Mouse (Mus musculus): ENCODE measurements around the gene Tor1aip1.

Tor1aip1 gene

GRCm38 (mm10) chr1:156028340-156028975 lies 7.8 kb downstream of the Tor1aip1 start:
- DNase-seq, result no peak

GRCm38 (mm10) chr1:156027849-156028248 lies 8.4 kb downstream of the Tor1aip1 start:
- no peak for DNase-seq

DNA sequence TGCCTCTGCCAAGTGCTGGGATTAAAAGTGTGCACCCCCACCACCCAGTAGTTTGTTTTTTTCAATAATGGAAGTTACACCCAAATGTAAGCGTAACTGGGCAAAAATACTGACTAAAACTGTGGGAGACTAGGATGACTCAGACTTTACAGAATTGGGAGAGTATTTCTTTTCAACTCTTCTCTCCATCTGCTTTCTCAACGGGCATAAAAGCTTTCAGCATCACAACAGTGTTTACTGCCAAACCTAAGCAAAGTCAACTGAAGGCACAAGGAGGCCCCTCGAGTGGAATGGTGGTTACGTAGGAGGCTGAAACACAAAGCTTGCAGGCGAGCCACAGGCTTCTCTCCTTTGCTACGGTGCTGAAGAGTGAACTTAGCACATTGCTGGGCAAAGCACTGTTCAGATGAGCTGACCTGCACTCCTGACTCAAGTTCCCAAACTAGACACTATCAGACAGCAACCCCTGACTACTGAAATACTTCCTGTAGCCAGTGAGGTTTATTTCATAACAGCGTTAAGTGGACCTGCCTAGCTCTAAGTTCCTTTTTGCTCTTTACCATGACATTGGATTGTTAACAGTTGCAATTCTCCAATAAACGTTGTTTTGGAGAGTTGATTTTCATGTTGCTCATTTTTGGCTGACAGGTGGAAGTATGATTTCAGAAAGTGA lies 11.3 kb downstream of the Tor1aip1 start:
- DNase-seq, result no peak

DNA sequence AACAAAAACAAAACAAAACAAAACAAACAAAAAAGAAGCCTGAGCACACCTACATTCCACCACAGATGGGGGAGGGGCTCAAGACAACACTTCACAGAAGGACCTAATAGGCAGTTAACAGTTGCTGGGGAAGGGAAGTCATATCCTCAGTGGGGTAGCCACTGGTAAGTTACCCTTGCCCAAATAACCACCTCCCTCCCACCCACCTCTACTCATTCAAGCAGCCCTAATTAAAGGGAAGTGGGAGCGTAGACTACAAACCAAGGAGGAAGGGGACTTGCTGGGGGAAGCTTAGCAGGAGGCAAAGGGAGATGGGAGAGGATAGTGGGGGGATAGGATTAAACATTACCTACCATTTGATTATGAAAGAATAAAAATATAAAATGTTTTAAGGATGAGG lies 15.9 kb downstream of the Tor1aip1 start:
- no peak for DNase-seq

- no peak for DNase-seq
Observed at GRCm38 (mm10) chr1:156019800-156020199, 16.5 kb downstream of the Tor1aip1 start.

- no peak for DNase-seq
Observed at GRCm38 (mm10) chr1:156009003-156009402, 27.3 kb downstream of the Tor1aip1 start.

DNA sequence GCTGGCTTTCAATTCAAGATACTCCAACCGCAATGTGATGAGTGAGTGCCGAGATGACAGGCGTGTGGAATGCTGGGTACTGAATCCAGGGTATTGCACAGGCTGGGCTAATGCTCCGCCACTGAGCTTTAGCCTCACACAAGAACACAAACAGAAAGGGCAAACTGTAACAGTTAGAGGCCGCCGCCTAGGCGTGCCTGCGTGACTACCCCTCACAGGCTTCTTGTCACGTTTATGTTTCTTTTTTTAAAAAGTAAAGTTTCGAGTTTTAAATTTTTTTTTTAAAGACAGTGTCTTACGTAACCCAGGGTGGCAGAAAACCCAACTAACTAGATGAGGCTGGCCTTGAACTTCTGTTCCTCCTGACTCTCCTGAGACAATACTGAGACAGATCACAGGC lies 30.4 kb downstream of the Tor1aip1 start:
- DNase-seq, result no peak

DNA sequence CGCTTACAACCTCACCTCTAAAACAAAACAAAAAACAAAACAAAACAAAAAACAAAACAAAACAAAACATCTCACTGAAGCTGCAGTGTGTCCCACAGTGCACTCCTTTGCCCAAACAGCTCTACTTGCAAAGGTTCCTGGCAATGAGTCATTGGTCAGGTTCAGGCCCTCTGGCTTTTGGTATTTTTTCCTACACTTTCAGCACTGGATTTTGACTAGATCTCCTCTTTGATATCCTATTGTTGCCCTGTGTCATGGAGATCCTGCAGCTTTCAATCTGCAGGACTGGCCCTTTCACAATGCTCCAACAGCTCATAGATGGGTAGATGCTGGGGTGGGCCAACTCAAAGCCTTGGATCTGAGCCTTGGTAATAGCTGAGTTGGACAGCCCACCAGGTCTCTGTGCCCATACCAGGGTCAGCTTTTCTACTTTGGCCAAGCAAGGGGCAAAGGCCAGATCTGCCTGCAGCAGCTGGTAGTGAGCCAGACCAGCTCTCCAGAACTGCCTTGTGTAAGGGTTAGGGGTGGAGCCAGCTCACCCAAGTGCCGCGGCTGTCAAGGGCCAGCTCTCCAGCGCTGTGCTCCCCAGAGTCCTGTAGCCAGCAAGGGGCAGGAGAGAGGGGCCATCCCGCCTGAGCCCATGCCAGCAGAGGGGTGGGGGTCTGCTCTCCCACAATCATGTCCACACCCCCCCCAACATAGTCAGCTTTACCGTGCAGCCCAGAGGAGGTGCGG lies 32.9 kb downstream of the Tor1aip1 start:
- DNase-seq, result no peak

GRCm38 (mm10) chr1:156002366-156002765 lies 33.9 kb downstream of the Tor1aip1 start:
- no peak for DNase-seq

- DNase-seq, result no peak
Observed at GRCm38 (mm10) chr1:155995612-155996011, 40.7 kb downstream of the Tor1aip1 start.

DNA sequence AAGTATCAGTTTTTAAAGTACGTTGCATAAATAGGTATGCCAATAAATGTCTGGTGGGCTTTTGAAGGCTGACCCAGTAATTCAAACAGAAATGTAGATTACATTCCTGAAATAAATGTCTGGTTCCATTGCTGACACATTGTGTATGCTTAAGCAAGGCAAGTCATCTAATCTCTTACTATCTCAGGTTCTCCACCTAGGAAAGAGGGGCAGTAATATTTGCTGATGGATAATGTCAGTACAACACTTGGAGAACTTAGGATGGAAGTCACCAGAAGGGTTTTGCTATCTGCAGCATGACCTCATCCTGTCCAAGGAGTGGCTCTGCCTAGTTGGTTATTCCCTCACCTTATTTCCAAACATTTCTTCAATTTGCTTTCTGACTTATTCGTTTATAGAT lies 41.8 kb downstream of the Tor1aip1 start:
- no peak for DNase-seq

GRCm38 (mm10) chr1:155990391-155990790 lies 45.9 kb downstream of the Tor1aip1 start:
- no peak for DNase-seq

- no peak for DNase-seq
Observed at GRCm38 (mm10) chr1:155989387-155989786, 46.9 kb downstream of the Tor1aip1 start.

- no peak for DNase-seq
Observed at GRCm38 (mm10) chr1:155987625-155988024, 48.7 kb downstream of the Tor1aip1 start.

DNA sequence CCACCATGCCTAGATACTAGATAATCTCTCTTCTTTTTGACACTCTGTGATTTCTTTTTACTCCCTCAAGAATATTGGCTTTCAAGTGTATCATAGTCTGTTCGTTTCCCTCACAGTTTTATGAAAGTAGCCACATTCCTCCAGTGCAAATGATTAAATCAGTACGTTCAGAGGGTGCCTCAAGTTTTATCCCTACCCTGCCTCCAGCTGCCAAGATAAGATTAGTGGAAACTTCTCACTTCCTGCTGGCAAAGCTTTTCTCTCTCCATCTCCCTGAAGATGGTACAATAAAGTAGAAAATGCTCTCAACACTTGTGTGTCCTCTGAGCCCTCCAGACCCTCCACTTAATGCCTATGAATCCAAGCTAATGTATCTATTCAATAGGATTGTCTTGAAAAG lies 61.3 kb downstream of the Tor1aip1 start:
- DNase-seq, result no peak

- peak; percentile 42 for DNase-seq
Observed at GRCm38 (mm10) chr1:155973719-155974379, 62.4 kb downstream of the Tor1aip1 start.

GRCm38 (mm10) chr1:155973068-155973718 lies 63.1 kb downstream of the Tor1aip1 start, which contains the start of gene Cep350:
Cep350 (minus strand) TSS chr1:155973255.
- DNase-seq, result peak; percentile 98

DNA sequence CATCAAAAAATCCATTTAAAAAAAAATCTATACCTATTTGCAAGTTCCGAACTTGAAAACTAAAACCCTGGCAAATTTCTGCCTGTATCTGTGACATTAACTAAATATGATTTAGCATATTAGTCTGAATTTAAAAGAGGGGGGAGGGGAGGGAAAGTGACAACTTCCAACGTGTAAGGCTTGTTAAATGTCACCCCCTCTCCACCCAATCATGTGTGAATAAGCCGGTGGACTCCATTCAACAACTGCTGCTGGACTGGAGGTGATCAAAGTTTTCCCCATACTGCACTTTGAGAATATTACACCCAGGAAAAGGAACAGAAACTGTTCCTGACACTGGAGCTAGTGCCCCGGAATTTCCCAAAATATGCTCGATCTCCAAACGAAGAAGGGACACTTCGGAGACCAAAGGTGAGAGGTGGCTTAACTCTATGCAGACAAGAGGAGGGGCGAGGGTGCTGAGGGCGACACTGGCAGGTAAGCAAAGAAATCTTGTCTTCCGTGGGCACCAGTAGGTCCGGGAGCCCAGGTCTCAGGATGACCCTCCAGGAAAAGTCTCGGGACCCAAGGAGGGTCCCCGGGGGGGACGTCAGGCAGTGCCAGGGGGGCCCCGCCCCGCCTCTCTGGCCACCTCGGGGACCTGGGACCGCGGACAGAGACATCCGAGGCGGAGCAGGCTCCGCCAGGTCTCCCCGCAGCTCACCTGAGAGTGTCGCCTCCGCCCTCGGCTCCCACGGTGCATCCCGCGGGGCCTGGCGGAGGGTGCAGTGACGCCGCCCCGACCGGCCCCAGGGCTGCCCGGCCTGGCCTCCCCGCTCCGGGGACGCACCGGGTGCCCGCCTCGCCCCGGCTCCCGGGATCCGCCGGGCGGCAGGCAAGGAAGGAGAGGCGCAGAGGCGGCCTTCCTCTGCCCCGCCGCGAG lies 63.9 kb downstream of the Tor1aip1 start:
- peak; percentile 81 for DNase-seq
